Mouse (Mus musculus) limb, embryonic 14.5 days (tissue): Measurements from ENCODE around the gene Wnt1. TPM values are rescaled to one million over a fixed set of nuclear protein-coding genes. Genes with fewer than 3 reads are reported as not detected.
"Not testable (repeated sequence)": the region's sequence is repeated elsewhere in the genome, so short reads cannot be mapped to it uniquely, and the experiment has no call there.

Experiments
- ATAC-seq: fragments of 200-750 bp; cut with Nextera tagmentation; 2 replicates; pipeline ENCODE4 v1.8.0; 2017; ENCODE audit warnings: low read depth, moderate number of reproducible peaks, moderate TSS enrichment; ENCODE audit not compliant: low FRiP score
- DNase-seq: peaks from one replicate; pipeline ENCODE4 v3.0.0-alpha.2; 2015; ENCODE audit warnings: low spot score
- H3K27ac ChIP-seq: fragments of 300-500 bp; sonication (generic); replicated peaks from 2 replicates; pipeline ENCODE4 v1.5.1; 2014; ENCODE audit warnings: low read depth, mild to moderate bottlenecking, low read length, moderate library complexity, mixed read lengths
- H3K27me3 ChIP-seq: fragments of 300-500 bp; sonication (generic); 2 replicates; pipeline ENCODE4 v1.6.1; 2014; ENCODE audit warnings: low read length, mixed read lengths; ENCODE audit not compliant: control insufficient read depth, insufficient read depth
- H3K36me3 ChIP-seq: fragments of 300-500 bp; sonication (generic); 2 replicates; pipeline ENCODE4 v1.6.1; 2014; ENCODE audit warnings: mild to moderate bottlenecking, low read length, moderate library complexity, mixed read lengths; ENCODE audit not compliant: control insufficient read depth, insufficient read depth
- H3K4me1 ChIP-seq: fragments of 300-500 bp; sonication (generic); 2 replicates; pipeline ENCODE4 v1.6.1; 2014; ENCODE audit warnings: antibody characterized with exemption, low read length, mixed read lengths; ENCODE audit not compliant: control insufficient read depth, insufficient read depth
- H3K4me2 ChIP-seq: fragments of 300-500 bp; sonication (generic); replicated peaks from 2 replicates; pipeline ENCODE4 v1.6.1; 2014; ENCODE audit warnings: low read depth, mild to moderate bottlenecking, low read length, moderate library complexity; ENCODE audit not compliant: severe bottlenecking
- H3K4me3 ChIP-seq: fragments of 300-500 bp; sonication (generic); replicated peaks from 2 replicates; pipeline ENCODE4 v1.5.1; 2014; ENCODE audit warnings: low read length
- H3K9ac ChIP-seq: fragments of 300-500 bp; sonication (generic); 2 replicates; pipeline ENCODE4 v1.6.1; 2014; ENCODE audit warnings: mild to moderate bottlenecking, low read depth, low read length, moderate library complexity; ENCODE audit not compliant: severe bottlenecking
- H3K9me3 ChIP-seq: fragments of 300-500 bp; sonication (generic); 2 replicates; pipeline ENCODE4 v1.6.1; 2016; ENCODE audit warnings: low read length; ENCODE audit not compliant: control insufficient read depth
- POLR2A ChIP-seq: fragments of 200-500 bp; IDR thresholded peaks from 2 replicates; pipeline ENCODE4 v1.8.0; 2012; ENCODE audit warnings: inconsistent platforms, mild to moderate bottlenecking, moderate library complexity, borderline replicate concordance; ENCODE audit not compliant: insufficient read depth, insufficient read length; ENCODE audit errors: extremely low read depth
- WGBS: fragments of 180-500 bp; shearing (Covaris S2); extraction: QIAGEN DNeasy Blood & Tissue Kit; methylation state at CpG from one replicate; pipeline ENCODE4 v1.1.7; 2014; 5-methylcytosine and 5-hydroxymethylcytosine counted together
- polyA plus RNA-seq, 2 experiments: library from polyadenylated mRNA; depleted of rRNA in 1 of 2; stranded (reverse) in 1 of 2; unstranded in 1 of 2; fragments of >200 nt; fragmentation: Nextera tagmentation in 1 of 2; extraction: Ambion mirVana in 1 of 2; gene quantifications; 2 replicates each; pipeline versions ENCODE4 v1.2.1 to v1.2.3; 2012 to 2014

The Wnt1 gene
- polyA plus RNA-seq, 2 experiments, result not detected

- DNase-seq (no peak), ATAC-seq (no peak)
- Histone ChIP-seq H3K9ac (0 out of 2 replicates have a peak within 1 kb of the TSS, but pooled peaks have one; percentile 36), H3K4me3 (peak within 1 kb of the TSS; percentile 42), H3K27me3 (peaks cover 62% of the 10 kb centered on the region), H3K4me2 (peak within 1 kb of the TSS; percentile 88), H3K36me3 (peaks cover 26% of the 10 kb centered on the region), H3K4me1 (peaks cover 21% of the 10 kb centered on the region), H3K9me3 (no peaks in the 10 kb centered on the region), H3K27ac (no peak within 1 kb of the TSS)
- WGBS, result 36% methylated on average over 3 of the region's 3 CpGs
- no peak for TF ChIP-seq POLR2A
Observed at GRCm38 (mm10) chr15:98809390-98809789, 19.7 kb downstream of the Wnt1 start, which contains the start of gene Ddn. Gene Ddn (minus strand): TSS chr15:98809490.

- H3K36me3 ChIP-seq, result peaks cover 31% of the 10 kb centered on the region
- not testable (repeated sequence) for ATAC-seq, H3K27ac ChIP-seq, H3K9me3 ChIP-seq, H3K9ac ChIP-seq, H3K4me3 ChIP-seq, H3K4me2 ChIP-seq, DNase-seq
- H3K27me3 ChIP-seq, result peaks cover 54% of the 10 kb centered on the region
- H3K4me1 ChIP-seq, result peaks cover 21% of the 10 kb centered on the region
- 74% methylated on average over 6 of the region's 6 CpGs for WGBS
Observed at GRCm38 (mm10) chr15:98810212-98810611, 20.6 kb downstream of the Wnt1 start.

- peaks cover 5% of the 10 kb centered on the region for H3K4me1 ChIP-seq
- H3K9ac ChIP-seq, result no peak overlapping the region
- H3K27ac ChIP-seq, result no peak overlapping the region
- no peak overlapping the region for H3K4me2 ChIP-seq
- H3K27me3 ChIP-seq, result peaks cover 27% of the 10 kb centered on the region
- ATAC-seq, result no peak
- no peaks in the 10 kb centered on the region for H3K9me3 ChIP-seq
- no peak for TF ChIP-seq POLR2A
- H3K4me3 ChIP-seq, result no peak overlapping the region
- WGBS, result 91% methylated on average over 20 of the region's 20 CpGs
- peaks cover 45% of the 10 kb centered on the region for H3K36me3 ChIP-seq
- no peak for DNase-seq
Observed at GRCm38 (mm10) chr15:98812741-98813424, 23.2 kb downstream of the Wnt1 start.

DNA sequence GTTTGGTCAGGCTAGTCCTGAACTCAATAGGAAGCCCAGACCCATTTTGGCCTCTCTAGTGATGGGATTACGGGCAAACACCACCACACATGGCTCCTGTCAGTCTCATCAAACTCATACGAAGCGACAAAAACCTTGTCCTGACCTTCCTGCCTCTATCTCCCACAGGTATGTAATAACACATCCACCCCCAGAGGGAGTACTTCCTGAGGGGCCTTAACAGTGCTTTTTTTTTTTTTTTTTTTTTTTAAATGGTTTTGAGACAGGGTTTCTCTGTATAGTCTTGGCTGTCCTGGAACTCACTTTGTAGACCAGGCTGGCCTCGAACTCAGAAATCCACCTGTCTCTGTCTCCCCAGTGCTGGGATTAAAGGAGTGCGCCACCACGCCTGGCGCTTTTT is 28.5 kb downstream of the Wnt1 start:
- H3K27ac ChIP-seq, result no peak overlapping the region
- H3K4me1 ChIP-seq, result no peaks in the 10 kb centered on the region
- no peak overlapping the region for H3K9ac ChIP-seq
- DNase-seq (no peak), ATAC-seq (no peak)
- H3K4me2 ChIP-seq, result no peak overlapping the region
- no peaks in the 10 kb centered on the region for H3K27me3 ChIP-seq
- no peaks in the 10 kb centered on the region for H3K9me3 ChIP-seq
- H3K36me3 ChIP-seq, result peaks cover 59% of the 10 kb centered on the region
- TF ChIP-seq POLR2A, result no peak
- WGBS, result 90% methylated on average over 7 of the region's 7 CpGs
- H3K4me3 ChIP-seq, result no peak overlapping the region

GRCm38 (mm10) chr15:98820937-98821336 is 31.3 kb downstream of the Wnt1 start:
- no peak overlapping the region for H3K9ac ChIP-seq
- no peaks in the 10 kb centered on the region for H3K9me3 ChIP-seq
- H3K27me3 ChIP-seq, result no peaks in the 10 kb centered on the region
- H3K4me3 ChIP-seq, result no peak overlapping the region
- DNase-seq, result no peak
- WGBS, result 88% methylated on average over 4 of the region's 4 CpGs
- peaks cover 58% of the 10 kb centered on the region for H3K36me3 ChIP-seq
- no peak for ATAC-seq
- no peak overlapping the region for H3K27ac ChIP-seq
- TF ChIP-seq POLR2A, result no peak
- H3K4me2 ChIP-seq, result no peak overlapping the region
- no peaks in the 10 kb centered on the region for H3K4me1 ChIP-seq
